Mouse (Mus musculus) v-Abl transformed pro-B cells (cell line): ENCODE measurements around the gene Ctnnb1.

ENCODE experiments used
- in situ Hi-C, 2 experiments: fragments of 400-800 bp; cut with MboI; formaldehyde crosslinking; loops; one replicate each; pipeline ENCODE4 v1.15.1; 2025; ENCODE audit not compliant: unreplicated experiment in 2 of 2

Gene Ctnnb1

DNA sequence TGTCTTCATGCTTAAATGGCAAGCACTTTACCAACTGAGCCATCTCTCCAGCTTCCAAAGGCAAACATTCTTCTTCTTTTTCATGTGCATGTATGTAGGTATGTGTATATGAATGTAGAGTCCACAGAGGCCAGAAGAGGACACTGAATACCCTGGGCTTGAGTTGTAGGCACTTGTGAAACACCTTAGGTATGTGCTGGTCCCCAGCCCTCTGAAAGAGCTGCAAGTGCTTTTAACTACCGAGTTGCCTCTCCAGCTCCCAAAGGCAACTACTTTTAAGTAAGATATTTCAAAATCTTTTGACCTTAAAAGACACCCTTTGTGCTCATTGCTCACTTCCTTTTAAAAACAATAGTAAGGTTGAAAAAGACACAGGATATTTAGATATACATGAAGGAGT is 2.9 kb upstream of the Ctnnb1 start:
- in situ Hi-C loops, result loop anchor here (25.0 kb wide), 3 partner anchors 439 to 789 kb away; partner anchors contain the start of genes Eif1b (in 1 of the 2), Mobp (in 1 of the 2) and Rpsa (in 1 of the 2)

DNA sequence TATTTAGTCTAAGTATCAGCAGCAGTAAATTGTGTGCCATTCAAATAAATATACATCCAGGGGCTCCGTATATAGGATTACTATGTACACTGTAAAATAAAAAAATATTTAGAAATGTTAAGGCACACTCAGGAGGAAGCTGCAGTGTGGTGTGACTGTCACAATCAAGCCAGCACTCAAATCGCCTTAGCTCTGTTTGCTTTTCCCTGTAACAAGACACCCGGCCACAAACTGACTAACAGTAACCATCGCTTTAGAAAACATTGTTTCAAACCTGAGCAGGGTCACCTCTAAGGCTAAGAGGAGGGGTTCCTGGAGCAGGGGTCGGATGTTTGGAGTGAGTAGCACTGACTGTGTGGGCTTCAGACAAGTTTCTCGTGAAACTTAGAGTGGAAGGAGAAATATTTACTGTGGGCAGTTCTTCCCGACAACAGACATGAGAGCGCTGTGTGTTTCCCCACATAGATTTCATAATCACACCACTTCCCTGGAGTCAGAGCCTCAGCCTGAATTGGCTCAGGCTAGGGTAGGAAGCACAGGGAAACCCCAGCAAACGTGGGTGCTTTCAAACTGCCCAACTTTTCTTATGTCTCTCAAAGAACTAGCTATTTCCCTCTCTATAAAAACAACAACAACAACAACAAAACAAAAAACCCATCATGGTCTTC is 1.9 kb upstream of the Ctnnb1 start:
- in situ Hi-C loops, result loop anchor here (25.0 kb wide), 3 partner anchors 440 to 790 kb away; partner anchors contain the start of genes Eif1b (in 1 of the 2), Mobp (in 1 of the 2) and Rpsa (in 1 of the 2)

DNA sequence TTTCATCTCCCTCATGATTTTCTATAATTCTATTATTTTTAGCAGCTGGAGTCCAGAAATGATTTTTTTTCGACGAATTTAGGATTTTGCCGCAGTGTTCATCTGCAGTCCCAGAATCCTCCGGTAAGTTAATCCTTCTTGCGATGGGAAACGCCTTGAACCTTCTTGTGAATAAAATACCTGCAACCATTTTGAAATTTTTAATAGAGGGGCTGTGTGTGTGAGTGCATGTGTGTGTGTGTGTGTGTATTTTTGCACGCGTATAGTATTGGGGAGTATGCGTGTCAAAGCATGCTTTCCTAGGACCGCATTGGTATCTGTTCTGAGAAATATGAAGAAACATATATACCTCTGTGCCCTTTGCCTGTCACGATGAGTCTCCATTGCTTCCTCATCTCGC is 1.0 kb downstream of the Ctnnb1 start:
- in situ Hi-C loops, result loop anchor here (10.0 to 25.0 kb wide), 5 partner anchors 345 to 793 kb away; partner anchors contain the start of genes Eif1b (in 2 of the 2), Mobp (in 1 of the 2) and Rpsa (in 1 of the 2)

DNA sequence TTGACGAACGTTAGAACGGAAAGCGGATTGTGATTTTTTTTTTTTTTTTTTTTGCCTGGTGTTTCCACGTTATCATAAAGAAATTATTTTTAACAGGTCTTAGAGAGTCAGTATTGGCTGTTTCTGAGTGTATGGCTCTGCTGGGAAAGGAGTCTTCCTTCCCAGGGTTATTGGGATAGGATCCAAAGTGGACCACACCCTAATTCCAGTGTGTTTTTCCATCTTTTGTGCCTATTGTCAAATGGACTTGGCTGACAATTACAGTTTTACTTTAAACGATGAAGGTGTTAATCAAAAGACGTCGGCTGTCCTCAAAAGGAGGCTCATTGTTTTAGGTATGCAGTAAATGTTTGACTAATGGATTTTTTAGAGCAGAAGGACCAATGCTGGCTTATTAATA is 1.8 kb downstream of the Ctnnb1 start:
- in situ Hi-C loops, result loop anchor here (10.0 to 25.0 kb wide), 5 partner anchors 346 to 794 kb away; partner anchors contain the start of genes Eif1b (in 2 of the 2), Mobp (in 1 of the 2) and Rpsa (in 1 of the 2)

DNA sequence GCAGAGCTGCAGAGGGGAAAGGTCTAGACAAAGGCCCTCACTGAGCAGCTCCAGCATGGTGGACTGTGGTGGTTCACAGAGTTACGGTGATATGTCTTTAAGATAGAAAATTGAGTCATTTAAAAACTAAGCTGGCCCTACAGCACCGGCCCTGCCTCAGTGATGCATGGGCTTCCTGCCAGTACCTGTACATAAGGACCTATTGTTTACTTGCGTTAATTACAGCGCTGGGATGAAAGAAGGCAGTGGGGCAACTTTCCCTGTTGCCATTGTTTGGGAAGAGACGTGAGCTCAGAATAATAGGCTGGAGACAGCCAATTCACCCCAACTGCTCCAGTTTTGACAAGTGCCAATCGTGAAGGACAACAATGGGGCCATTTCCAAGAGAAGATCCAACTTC is 3.4 kb downstream of the Ctnnb1 start:
- in situ Hi-C loops, result loop anchor here (10.0 to 25.0 kb wide), 5 partner anchors 348 to 795 kb away; partner anchors contain the start of genes Eif1b (in 2 of the 2), Mobp (in 1 of the 2) and Rpsa (in 1 of the 2)

DNA sequence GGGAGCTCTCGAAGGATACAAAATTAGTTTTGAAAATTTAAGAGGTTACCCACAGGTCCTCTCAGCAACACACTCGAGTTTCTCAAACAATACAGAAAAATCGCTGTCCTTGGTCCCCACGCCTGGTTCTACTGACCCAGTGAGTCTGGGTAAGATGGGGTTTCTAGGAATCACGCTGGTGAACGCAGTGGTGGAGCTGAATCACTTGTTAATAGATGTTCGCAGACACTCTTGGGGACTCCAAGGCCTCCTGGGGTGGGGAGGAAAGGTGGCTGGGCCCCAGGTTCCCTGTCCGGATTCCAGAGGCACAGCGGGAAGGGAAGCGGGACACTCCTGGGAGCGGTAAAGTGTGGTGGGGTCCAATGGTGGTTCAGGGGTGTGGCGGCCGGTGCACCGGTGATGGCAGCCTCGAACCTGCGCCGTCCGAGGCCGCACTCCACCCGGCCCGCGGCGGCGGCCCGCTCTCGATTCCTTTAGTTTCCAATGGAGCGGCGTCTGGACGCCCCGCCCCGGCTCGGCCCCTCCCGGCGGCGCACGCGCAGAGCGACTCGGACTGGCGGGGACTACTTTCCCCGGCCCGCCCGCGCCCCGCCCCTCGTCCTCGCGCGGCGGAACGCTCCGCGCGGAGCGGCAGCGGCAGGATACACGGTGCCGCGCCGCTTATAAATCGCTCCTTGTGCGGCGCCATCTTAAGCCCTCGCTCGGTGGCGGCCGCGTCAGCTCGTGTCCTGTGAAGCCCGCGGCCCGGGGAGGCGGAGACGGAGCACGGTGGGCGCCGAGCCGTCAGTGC is 4.0 kb downstream of the Ctnnb1 start:
- in situ Hi-C loops, result loop anchor here (10.0 to 25.0 kb wide), 5 partner anchors 348 to 796 kb away; partner anchors contain the start of genes Eif1b (in 2 of the 2), Mobp (in 1 of the 2) and Rpsa (in 1 of the 2)

DNA sequence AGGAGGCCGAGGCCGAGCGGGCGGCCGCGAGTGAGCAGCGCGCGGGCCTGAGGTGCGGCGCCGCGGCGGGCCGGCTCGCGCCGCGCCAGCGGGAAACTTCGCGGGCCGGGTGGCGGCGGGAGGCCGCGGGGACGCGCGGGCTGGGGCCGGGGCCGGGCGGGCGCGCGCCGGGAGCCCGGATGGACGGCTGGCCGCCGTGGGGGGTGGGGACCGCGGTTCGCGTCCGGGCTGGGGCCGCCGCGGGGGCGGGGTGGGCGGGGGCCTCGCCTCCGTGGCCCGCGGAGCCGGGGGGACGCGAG is 4.5 kb downstream of the Ctnnb1 start:
- in situ Hi-C loops, result loop anchor here (10.0 to 25.0 kb wide), 5 partner anchors 349 to 796 kb away; partner anchors contain the start of genes Eif1b (in 2 of the 2), Mobp (in 1 of the 2) and Rpsa (in 1 of the 2)

DNA sequence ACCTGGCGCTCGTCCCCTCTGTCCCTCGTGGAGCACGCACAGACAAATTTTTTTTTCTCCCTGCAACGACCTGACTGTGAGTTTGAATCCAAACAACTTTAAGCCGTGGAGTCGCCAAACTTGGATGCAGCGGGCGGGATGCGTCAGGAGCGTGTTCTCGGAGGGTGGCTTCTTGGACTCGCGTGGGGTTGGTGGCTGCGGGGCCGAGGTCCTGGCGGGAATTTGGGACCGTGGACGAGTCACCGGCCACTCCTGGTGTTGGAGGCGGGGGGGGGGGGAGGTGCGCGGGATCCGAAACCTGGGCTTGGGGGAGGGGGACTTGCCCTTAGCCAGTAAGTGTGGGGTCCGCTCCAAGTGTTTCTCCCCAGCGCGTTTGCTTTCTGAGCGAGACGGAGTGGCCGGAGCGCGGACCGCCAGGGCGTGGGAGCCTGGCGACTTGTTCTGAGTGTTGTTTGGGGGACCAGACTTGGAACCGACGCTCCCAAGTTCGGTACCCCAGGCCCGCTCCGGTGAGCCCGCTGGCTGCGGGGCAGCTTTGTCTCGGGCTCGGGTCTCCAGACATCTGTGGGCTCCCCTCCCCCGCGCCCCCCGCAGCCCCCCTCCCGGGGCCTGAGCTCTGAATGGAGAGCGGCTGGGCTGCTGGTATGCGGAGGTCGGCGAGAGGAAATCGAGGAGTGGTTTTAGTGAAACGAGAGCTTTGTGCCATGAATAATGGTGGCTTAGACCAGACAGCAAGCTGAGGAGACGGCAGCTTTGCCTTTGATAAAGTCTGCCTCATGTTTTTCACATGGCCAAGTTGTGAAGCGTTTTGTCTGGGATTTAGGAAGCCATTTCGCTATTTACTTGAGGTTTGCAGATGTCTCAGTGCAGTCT is 5.1 kb downstream of the Ctnnb1 start:
- in situ Hi-C loops, result loop anchor here (10.0 to 25.0 kb wide), 5 partner anchors 349 to 797 kb away; partner anchors contain the start of genes Eif1b (in 2 of the 2), Mobp (in 1 of the 2) and Rpsa (in 1 of the 2)

DNA sequence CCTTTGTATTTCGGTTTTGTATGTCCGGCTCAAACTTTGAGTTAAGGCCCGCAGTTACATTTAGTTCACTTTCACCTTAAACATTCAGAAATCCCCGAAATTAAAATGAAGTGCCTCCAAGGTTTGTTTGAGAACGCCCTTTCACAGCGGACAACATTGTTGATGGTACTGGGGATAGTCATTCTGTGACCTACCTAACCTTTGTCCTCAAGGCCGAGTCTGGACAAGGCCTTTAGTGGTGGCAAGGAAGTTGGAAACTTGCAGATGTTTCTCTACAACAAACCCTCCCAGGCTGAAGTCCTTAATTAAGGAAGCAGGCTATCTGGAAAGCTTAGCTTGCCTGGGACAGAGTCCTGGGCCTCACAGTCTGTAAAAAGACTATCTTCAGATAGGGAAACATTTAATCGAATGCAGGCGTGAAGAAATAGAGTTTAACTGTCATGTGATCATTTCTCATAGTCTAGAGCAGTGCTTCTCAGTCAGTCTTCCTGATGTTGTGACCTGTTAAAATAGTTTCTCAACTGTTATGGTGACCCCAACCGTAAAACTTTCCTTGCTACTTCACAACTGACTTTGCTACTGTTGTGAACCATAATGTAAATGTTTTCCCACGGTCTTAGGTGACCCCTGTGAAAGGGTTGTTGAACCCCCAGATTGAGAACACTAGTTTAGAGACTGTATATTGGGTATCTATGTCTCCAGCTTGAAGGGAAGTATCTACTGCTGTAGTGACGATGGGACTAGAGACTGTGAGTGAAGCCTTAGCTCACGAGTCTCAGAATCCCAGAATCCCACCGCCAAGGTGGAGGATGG is 6.0 kb downstream of the Ctnnb1 start:
- in situ Hi-C loops, result loop anchor here (5.0 to 25.0 kb wide), 6 partner anchors 350 to 798 kb away; partner anchors contain the start of genes Eif1b (in 2 of the 2), Mobp (in 1 of the 2) and Rpsa (in 1 of the 2)

DNA sequence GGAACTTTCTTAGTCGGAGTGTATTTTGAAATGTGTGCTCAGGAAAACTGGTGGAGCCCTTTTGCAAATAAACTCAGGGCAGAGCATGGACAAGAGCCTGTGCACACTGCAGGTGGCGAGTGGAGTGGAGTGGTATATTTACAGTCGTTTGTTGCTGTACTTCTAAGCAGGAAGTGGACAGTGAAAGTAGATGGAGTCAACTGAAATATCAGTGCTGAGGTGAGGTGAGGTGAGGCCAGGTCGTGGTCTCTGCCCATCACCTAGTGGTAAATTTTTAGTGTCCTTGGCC is 6.6 kb downstream of the Ctnnb1 start:
- in situ Hi-C loops, result loop anchor here (5.0 to 25.0 kb wide), 6 partner anchors 351 to 798 kb away; partner anchors contain the start of genes Eif1b (in 2 of the 2), Mobp (in 1 of the 2) and Rpsa (in 1 of the 2)

DNA sequence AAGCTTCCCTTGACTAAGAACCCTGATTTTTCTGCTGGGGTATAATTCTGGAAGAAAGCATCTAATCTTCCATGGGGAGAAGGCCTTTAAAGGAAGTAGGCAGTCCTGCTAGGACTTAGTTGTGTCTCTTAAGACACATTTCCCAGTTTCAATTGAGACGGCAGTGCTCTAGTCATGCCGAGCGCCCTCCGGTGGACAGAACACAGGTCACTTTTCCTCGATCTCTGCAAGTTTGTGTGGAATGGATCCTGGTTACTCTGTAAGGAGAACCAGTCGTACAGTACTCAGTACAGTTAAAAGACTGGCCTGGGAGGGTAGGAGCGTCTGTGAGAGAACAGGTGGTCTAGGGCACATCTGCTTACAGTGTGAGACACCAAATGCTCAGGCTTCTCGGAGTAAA is 7.3 kb downstream of the Ctnnb1 start:
- in situ Hi-C loops, result loop anchor here (5.0 to 25.0 kb wide), 6 partner anchors 352 to 799 kb away; partner anchors contain the start of genes Eif1b (in 2 of the 2), Mobp (in 1 of the 2) and Rpsa (in 1 of the 2)

DNA sequence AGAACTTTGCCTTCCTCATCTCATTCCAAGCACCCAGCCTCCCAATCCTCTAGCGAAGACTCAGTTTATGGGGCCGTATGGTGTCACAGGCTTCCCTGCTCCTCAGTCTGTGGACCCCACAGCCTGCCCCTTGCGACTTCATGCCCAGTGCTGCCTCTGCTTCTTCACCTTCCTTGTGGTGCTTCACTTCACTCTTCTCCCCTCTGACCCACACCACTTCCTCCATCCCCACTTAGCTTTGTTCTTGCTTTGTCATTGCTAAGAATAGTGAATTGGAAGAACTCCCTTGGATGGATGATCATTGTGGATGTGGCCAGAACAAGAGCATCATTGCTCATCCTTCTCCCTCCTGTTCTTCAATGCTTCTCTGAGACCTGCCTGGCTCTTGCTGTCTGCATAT is 11.8 kb downstream of the Ctnnb1 start:
- in situ Hi-C loops, result loop anchor here (25.0 kb wide), 3 partner anchors 446 to 804 kb away; partner anchors contain the start of genes Eif1b (in 1 of the 2), Mobp (in 1 of the 2) and Rpsa (in 1 of the 2)

DNA sequence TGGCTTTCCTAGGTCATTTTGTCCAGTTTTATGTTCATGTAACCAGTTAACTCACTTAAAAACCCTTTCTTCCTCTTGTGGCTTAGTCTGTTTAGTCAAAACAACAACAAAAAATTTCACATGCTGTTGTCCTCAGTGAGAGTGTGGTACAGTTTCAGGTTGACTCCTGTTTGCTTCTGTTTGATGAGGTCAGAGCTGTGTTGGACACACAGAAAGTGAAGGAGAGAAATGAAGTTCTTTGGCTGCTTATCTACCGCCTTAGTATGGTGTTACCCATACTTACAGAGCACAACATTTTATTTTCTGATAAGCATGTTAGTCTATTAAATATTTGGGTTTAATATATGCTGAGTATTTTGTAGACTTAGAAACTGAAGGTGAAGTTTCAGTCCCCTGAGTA is 14.7 kb downstream of the Ctnnb1 start:
- in situ Hi-C loops, result loop anchor here (25.0 kb wide), 3 partner anchors 444 to 806 kb away; partner anchors contain the start of genes Eif1b (in 1 of the 2), Mobp (in 1 of the 2) and Rpsa (in 1 of the 2)

DNA sequence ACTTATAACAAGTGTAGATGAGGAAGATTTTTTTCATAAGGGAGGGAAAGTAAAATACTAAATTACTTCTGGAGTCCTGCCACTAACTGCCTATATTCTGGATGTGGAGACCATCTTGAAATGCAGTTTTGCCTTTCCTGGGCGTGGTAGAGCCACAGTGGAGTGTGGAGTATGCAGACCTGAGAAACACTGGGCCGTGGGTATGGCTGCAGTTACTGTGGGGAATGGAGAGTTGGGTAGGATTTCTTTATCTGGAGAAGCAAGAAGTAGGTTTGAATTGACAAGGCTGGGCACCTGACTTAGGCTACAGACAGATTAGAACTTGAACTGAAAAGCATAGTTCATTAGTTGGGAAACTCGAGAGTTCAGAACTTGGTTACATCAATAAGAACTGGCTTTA is 15.2 kb downstream of the Ctnnb1 start:
- in situ Hi-C loops, result loop anchor here (25.0 kb wide), 3 partner anchors 443 to 807 kb away; partner anchors contain the start of genes Eif1b (in 1 of the 2), Mobp (in 1 of the 2) and Rpsa (in 1 of the 2)

DNA sequence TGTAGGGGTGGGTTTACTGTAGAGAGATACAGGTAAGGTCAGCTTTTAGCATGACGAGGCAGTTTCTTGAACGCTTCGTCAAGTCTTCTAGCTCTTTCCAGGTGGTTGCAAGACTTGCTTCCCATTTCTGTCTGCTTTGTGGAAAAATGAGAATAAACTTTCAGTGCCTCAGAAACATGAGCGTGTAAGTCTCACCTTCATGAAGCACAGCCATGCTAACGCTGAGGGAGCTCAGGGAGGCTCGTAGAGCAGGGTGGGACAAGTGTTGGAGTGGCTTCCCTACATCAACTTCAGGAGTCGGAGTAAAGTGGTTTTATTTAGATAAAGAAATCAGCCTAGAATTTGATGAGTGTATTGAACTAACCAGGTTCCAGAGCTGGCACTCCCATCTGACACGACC is 17.1 kb downstream of the Ctnnb1 start:
- in situ Hi-C loops, result loop anchor here (25.0 kb wide), 3 partner anchors 441 to 809 kb away; partner anchors contain the start of genes Eif1b (in 1 of the 2), Mobp (in 1 of the 2) and Rpsa (in 1 of the 2)

DNA sequence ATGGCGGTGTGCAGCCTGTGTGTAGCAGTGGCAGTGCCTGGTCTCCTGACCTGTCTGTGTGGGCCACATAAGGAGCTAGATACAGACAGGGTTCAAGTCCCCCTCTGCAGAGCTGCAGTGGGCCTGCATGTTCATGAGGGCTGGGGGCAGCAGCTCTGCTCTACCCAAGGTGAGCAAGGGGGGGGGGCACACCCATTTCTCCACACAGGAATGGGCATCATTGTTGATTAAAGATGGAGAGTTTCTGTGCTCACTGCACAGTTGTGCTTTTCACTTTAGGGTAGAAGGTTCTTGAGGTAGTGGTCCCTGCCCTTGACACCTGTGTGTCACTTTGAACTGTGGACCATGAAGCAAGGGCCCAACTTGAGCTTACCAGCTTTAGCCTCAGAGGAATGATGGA is 19.8 kb downstream of the Ctnnb1 start:
- in situ Hi-C loops, result loop anchor here (25.0 kb wide), 3 partner anchors 438 to 812 kb away; partner anchors contain the start of genes Eif1b (in 1 of the 2), Mobp (in 1 of the 2) and Rpsa (in 1 of the 2)

DNA sequence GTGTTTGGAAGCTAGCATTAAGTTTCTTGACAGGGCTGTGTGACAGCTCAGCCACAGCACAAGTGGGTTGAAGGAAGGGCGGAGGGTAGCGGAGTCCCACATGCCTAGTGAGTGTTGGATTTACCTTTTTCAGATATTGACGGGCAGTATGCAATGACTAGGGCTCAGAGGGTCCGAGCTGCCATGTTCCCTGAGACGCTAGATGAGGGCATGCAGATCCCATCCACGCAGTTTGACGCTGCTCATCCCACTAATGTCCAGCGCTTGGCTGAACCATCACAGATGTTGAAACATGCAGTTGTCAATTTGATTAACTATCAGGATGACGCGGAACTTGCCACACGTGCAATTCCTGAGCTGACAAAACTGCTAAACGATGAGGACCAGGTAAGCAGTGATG is 21.7 kb downstream of the Ctnnb1 start:
- in situ Hi-C loops, result no loop called here

DNA sequence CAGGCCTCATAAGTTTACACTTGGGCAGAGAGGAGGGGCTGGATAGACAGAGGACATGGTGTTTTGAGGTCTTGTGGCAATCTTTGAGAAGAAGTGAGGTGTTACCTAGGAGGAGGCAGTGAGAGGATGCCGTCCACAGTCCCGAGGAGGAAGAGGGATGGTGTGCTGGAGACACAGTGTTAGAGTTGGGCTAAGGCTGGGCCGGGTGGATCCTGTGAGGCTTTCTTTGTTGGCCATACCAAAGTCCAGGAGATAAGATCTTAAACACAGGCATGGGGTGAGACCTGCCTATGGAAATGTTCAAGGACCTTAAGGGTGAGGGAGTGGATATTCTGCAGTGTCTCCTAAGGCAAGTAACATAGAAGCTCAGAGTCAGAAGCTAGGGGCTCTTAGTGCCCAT is 22.9 kb downstream of the Ctnnb1 start:
- in situ Hi-C loops, result no loop called here
